Mouse (Mus musculus) layer of hippocampus, adult 18-20 months (tissue): ENCODE measurements around the gene Igll1. TPM values are rescaled to one million over a fixed set of nuclear protein-coding genes. Genes with fewer than 3 reads are reported as not detected.

Experiments
- DNase-seq, 2 experiments: peaks; one replicate each; pipeline ENCODE4 v3.0.0; 2022; ENCODE audit warnings: low spot score in 2 of 2
- total RNA-seq, 2 experiments: library from RNA; stranded (reverse); gene quantifications; 2 replicates each; pipeline ENCODE4 v1.2.3; 2021

Gene Igll1
- total RNA-seq, 2 experiments from 2014 or later, result not detected

DNA sequence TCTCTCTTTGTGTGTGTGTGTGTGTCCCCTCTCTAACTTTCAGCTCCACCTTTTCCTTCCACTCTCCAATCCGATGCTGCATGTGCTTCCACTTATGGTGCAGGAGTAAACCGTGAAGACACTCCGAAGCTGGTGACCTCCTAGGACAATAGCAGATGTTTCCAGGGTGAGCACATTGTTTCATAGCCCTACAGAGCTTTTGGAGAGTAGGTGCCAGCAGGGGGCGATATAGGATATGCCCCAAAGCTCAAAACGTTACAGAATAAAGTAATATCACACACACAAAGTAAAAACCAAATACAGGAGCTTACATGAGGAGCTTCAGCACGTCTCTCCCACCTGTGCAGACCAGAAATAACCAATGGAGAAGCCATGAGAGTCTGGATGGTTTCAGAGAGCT is 8.9 kb downstream of the Igll1 start:
- peak in 1 of 2 experiments; percentile 71 for DNase-seq

DNA sequence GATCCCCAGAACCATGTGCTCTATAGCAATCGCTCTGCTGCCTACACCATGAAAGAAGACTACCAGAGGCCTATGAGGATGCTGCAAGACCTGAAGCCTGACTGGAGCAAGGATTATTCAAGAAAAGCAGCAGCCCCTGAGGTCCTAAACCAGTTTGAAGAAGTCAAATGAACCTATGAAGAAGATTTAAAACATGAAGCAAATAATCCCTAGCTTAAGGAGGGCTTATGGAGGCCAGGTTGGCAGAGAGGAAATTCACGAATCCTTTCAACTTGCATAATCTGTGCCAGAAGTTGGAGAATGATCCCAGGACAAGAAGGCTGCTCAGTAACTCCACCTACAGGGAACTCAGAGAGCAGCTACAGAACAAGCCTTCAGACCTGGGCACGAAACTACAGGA is 11.4 kb downstream of the Igll1 start:
- DNase-seq, result no peak

DNA sequence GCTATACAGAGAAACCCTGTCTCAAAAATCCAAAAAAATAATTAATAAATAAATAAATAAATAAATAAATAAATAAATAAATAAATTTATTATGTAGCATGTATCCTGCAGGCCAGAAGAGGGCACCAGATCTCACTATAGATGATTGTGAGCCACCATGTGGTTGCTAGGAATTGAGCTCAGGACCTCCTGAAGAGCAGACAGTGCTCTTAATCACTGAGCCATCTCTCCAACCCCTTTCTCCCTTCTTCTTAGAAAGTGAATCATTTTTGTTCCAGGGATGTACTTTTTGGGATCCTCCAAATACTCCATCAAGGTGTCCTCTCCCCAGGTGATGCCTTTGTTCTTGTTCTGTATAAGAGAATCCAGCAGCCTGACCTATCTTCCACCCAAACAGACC is 14.6 kb downstream of the Igll1 start:
- no peak for DNase-seq

DNA sequence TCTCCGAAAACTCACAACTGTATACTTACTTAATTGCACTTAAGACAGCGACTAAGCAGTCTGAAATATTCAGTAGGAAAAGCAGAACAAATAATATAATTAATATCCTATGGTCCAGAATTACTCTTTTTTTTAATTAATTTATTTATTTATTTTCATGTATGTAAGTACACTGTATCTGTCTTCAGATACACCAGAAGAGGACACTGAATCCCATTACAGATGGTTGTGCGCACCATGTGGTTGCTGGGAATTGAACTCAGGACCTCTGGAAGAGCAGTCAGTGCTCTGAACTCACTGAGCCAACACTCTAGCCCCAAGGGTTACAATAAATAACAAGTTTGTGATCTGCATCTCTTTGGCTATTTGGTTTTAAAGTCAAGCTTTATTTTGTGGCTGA is 34.1 kb downstream of the Igll1 start:
- no peak for DNase-seq

DNA sequence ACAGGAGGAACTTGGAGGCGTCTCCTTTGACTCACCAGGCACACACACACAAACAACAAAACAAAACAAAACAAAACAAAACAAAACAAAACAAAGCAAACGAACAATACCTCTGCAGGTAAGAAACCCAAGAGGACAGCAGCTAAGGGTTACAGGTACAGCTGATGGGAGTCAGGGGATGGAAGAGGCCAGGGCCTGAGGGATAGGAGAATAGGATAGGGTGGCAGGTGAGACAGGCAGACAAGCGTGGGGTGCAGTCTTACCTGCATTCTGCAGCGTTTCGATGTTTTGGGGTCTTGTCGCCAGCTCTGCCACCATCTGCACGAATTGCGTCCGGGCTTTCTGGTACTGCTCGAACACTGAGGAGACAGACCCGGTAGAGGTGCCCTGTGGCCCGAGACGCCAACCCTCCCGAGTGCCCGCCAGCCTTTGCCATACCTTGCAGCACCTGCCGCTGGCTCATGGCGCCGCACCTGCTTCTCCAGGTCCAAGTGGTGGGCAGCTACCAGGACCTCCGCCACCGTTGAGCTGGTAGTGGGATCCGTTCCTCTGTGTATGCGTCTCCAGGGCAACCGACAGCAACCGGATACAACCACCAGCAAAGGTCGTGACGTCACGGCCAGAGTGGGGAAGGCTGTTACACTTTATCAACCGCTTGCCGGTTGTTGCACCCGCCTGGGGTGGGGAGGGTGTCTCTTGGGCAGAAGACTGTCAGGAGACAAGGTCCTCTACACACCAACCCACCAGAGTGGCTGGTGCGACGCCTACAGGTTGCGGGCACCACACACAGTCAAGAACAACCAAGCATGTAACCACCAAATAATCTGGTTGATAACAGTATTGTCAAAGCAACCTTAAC is 34.8 kb downstream of the Igll1 start, which contains the start of gene Spag6l:
Gene Spag6l, minus strand, starts transcription at position 700 of the 859 bp plus-strand sequence.
- DNase-seq, result peak; percentile 46 to 63

DNA sequence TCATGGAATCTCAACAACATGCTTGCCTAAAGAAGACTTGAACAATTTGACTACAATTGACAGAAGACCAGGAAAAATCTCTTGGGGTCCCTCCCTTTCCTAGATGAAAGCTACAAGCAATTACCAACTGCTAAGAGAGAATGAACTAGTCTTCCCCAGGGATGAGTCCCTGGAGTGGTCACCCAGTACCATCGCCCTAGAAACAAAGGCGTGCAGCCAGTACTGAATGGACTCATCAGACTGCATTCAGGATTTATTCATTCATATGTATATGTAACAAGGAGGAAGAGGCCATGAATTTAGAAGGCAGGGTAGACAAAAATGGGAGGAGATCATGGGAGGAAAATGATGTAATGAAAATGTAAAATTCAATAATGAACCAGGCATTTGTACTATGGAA is 37.6 kb downstream of the Igll1 start:
- no peak for DNase-seq

DNA sequence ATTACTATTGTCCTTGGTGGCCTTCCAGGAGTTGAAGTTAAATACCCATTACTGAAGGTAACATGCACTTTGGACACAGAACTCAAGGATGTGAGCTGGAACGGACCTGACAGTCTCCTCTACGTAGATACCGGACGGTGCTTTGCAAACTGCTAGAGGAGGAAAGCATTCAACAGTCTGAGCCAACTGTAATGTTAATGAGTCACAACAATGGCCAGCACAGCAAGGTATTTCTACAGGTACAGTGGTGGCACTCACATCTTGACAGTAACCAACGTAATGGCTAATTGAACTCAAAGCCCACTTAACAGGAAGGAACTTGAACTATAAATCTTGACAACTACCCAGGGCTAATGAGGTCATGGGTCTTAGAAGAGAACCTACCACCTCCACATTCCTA is 38.3 kb downstream of the Igll1 start:
- no peak for DNase-seq

Other genes with a start within 250 kb of the Igll1 start
- not detected for gene Olfr19, start 187.6 kb downstream of the Igll1 start, total RNA-seq
- 10 to 100 TPM in 1 of 2 experiments, 1 to 10 TPM in 1; 9.8 to 11.9 TPM for gene Spag6l, start 34.5 kb downstream of the Igll1 start, total RNA-seq
- gene Top3b, start 6.8 kb upstream of the Igll1 start, total RNA-seq, result 10 to 100 TPM; 59.1 to 68.6 TPM
- not detected for gene Vpreb1, start 6.9 kb upstream of the Igll1 start, total RNA-seq
- gene Ppm1f, start 32.5 kb upstream of the Igll1 start, total RNA-seq, result 10 to 100 TPM; 54.7 to 56.3 TPM
- 100 to 1,000 TPM; 507 to 529 TPM for gene Mapk1, start 119.4 kb upstream of the Igll1 start, total RNA-seq
- gene Ypel1, start 205.7 kb upstream of the Igll1 start, total RNA-seq, result 10 to 100 TPM; 35.7 to 36.5 TPM
- gene Ppil2, start 247.3 kb upstream of the Igll1 start, total RNA-seq, result 10 to 100 TPM; 90.6 to 96.2 TPM